Mouse (Mus musculus) left cerebral cortex, adult 11 months (tissue): ENCODE results near the gene Asrgl1.

ENCODE experiments used
- DNase-seq: peaks from one replicate; pipeline ENCODE4 v3.0.0; 2022; ENCODE audit warnings: low spot score

Asrgl1 gene

DNA sequence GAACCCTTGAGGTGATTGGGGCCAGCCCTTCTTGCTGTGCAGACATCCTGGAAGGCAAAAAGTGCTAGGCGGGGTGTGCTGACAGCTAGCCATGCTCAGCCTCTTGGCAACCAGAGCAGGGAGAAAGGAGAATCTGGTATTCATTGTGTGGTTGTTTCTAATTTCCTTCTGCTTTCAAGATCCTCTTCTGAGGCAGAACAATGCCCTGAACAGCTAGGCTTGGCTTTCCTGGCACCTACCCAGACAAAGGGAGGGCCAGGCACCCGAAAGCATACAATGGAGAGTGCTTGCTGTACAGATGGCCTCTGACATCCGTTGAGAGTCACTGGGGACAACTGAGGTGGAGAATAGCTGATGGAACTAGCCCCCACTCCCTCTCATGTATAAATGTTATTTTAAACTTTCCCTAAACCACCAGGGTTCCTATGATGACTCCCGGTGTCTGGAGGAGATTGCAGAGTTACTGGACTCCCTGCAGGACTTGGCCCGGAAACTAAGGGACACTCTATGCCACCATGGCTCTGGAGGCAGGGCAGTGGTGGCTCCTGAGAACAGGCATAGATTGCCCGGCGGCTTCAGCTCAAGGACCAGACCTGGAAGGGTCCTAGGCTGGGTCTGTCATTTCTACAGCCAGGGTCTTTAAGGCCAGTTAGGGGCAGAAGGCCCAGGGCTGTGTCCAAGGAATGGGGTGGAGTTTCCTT, 63.8 kb downstream of the Asrgl1 start:
- no peak for DNase-seq

GRCm38 (mm10) chr19:9070316-9070715, 65.1 kb downstream of the Asrgl1 start:
- no peak for DNase-seq

GRCm38 (mm10) chr19:9069687-9070307, 65.6 kb downstream of the Asrgl1 start:
- no peak for DNase-seq

DNA sequence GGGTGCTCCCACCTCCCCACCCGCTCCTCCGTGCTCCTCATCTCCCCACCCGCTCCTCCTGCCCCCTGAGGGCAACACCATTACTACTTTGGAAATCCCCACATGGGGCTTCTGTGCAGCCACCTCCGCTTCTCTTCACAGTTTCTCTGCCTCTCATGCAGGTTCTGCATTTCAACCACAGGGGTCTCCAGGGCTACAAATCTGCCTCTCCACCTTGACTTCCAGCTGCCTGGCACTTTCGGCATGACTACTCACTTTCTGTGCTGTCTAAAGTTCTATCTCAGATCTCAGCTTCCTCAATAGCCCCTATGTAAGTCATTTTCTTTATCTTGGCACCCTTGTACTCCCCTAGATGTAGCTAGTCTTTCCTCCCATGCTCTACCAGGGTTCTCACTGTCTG, 68.1 kb downstream of the Asrgl1 start:
- DNase-seq: no peak

DNA sequence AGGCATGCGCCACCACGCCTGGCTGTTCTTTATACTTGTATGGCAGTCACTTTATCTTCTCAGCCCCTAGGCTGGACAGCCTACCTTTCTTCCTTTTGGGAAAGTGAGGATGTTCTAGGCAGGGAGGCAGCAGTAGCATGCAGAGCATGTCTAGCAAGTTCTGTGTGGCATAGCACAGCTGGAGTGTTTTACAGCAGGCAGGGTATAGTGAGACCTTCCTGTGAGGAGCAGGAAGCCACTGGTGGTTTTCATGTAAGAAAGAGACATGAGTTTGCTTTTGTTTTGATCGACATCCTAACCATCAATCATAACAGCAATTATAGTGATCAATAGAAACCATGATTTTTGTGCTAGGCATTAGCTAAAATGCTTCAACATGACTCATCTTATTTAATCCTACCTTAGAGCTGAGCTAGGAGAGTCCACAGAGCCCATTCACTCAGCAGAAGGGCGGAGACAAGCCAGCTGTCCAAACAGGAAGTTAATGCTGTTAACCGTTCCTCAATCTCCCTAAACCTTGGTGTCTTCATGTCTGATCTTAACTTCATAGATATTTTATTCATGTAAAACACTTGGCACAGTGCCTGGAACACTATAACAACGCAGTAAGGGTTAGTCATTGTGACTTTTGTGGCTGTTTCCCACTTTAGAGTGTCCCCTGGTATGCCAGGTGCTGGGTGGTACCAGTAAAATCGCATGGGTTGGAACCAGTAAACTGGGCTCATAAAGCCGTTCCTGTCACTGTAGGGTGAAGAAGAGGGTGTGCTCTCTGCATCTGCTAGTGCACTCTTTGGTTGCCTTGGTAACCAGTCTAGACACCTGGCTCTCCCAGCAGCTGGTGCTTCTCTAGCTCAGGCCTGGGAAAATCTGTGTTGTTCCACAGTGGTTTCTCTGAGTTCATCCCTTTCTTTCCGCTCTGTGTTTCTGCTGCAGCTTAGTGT, 69.5 kb downstream of the Asrgl1 start:
- peak; percentile 44 for DNase-seq

DNA sequence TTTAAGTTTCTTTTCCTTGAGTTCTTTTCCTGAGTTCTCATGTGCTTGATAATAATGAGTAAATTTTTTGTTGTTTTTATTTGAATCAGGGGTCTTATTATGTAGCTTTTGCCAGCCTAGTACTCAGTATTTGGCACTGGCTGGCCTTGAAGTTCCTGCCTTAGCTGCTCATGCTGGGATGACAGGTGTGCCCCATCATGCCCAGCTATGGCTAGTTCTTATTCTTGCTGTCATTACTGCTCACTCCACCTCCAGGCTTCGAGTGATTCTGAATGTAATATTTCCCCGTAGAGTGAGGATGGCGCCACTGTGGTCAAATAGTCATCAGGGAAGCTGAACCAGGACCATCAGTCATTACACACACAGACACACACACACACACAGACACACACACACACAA, 71.6 kb downstream of the Asrgl1 start:
- no peak for DNase-seq

GRCm38 (mm10) chr19:9062822-9063221, 72.6 kb downstream of the Asrgl1 start:
- no peak for DNase-seq

DNA sequence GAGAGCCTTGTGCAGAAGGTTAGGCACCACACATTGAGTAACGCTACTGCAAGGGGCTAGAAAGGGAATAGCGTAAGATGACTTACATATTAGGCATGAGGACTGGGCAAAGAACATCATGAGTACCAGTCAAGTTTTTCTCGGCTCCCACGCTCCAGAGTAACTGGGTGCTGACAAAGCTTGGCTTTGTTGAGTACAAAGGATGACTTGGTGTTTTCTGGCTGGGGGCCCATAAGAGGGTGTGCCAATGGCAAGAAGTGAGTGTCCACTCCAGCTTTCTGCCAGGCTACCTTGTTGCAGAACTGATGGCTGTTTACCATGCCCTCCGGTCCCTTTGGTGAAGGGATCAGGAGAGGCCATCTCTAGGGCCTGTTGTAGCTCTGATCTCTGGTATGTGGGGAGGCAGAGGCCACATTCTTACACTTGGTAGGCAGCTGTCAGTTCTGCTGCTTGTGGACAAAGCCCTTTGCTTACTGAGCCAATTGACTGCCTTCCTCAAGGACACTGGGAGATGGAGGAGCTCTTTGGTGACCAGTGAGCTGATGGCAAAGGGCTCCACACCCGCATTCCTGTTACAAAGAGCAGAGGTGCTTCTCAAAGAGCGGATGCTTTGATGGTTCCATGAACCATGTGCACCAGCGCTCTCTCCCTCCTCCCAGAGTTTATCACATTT, 74.1 kb downstream of the Asrgl1 start:
- DNase-seq: no peak

GRCm38 (mm10) chr19:9060103-9060502, 75.3 kb downstream of the Asrgl1 start:
- DNase-seq: no peak
